13 mouse cellular contexts compared by ENCODE assay signal in the genomic region with DNA sequence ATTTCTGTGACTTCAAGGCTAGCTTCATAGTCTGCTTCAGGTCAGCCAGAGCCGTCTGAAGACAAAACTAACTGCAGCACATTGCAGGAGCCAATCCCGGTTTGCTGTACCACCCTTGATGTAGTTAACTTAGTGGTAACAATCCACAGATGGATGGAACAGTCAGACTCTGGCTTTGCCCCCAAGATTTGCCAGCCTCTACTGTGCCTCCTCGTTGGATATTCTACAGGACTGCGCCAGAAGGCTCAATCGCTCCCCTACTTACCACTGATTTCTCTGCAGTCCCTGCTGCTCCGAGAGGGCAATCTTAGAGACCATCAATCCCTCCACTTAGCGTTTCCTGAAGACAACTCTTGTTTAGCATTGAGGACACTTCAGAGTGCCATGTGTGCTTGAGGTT.
DNase-seq lines count a peak whose midpoint lies in the region.
"Had no signal": no experiment of that assay in that cellular context is flagged by ENCODE, and none has a peak within 500 bp of the region (broad histone marks: within the 10 kb centered on the region; RNA-seq: fewer than 3 reads in every experiment).

No protein-coding gene starts in this region.

- intact Hi-C loops in heart, postnatal 36 days (cut with DNase I): no loop called here

- peak; percentile 19 for DNase-seq in cerebellum, adult 11-12 months
- DNase-seq in cerebellum, postnatal 4 days (ENCODE audit: low spot score in 2 of 2): no peak
- DNase-seq in cerebellum, adult 9-11 months: peak; percentile 34
- no peak for DNase-seq in cerebellum, adult 8-10 months
- DNase-seq in cerebellum, postnatal 25 days: peak; percentile 23 to 27
- no peak for DNase-seq in cerebellum, postnatal 36 days
- peak; percentile 79 for DNase-seq in heart, adult 11 months
- no peak for DNase-seq in heart, postnatal 36 days
- DNase-seq: adrenal gland, adult 8-10 months; adrenal gland, postnatal 14 days; adrenal gland, postnatal 36 days; B cell, adult 2 months; forebrain, postnatal 0 days had no signal

Comparison
In these comparisons a context has a peak if more than half of its experiments do, and no peak if none do; other contexts are left out.
1. DNase-seq: peak in cerebellum, adult 11-12 months (single experiment), cerebellum, adult 9-11 months (single experiment), cerebellum, postnatal 25 days (2 of 2) and heart, adult 11 months (single experiment); none in cerebellum, postnatal 4 days (0 of 2), cerebellum, adult 8-10 months (single experiment), cerebellum, postnatal 36 days (0 of 2) and heart, postnatal 36 days (0 of 2).